Comparison of ENCODE assay signal across 22 mouse cellular contexts in genomic region chr5:123884332-123884731, GRCm38 (mm10). TPM values are rescaled to one million over a fixed set of nuclear protein-coding genes. Genes with fewer than 3 reads are reported as not detected.
DNase-seq lines count a peak whose midpoint lies in the region; ATAC-seq and TF ChIP-seq lines count a peak whose summit lies in the region.
"Had no signal": no experiment of that assay in that cellular context is flagged by ENCODE, and none has a peak within 500 bp of the region (broad histone marks: within the 10 kb centered on the region; RNA-seq: fewer than 3 reads in every experiment).

No protein-coding gene starts in this region.

- ATAC-seq in G1E (ENCODE audit: extremely low read depth, insufficient number of reproducible peaks, low FRiP score, poor library complexity, severe bottlenecking): no peak
- ATAC-seq in common myeloid progenitor, adult 5-6 weeks (replicated peaks; ENCODE audit: low read depth, poor library complexity, severe bottlenecking): peak; percentile 52; the same call in 1 of the 2 replicates
- peak; percentile 76 for ATAC-seq in megakaryocyte progenitor cell, adult 5-6 weeks (replicated peaks; ENCODE audit: poor library complexity)
- ATAC-seq in stomach, postnatal 0 days (ENCODE audit: low FRiP score, low TSS enrichment): no peak
- no peak for ATAC-seq in hindbrain, embryonic 12.5 days (ENCODE audit: low FRiP score)
- no peak for ATAC-seq in activated CD4-positive, CD25-positive, alpha-beta regulatory T cell, adult 4 months
- ATAC-seq: forebrain, embryonic 16.5 days; hindbrain, postnatal 0 days; Patski had no signal

- H3K9me3 ChIP-seq in G1E (replicated peaks): no peaks in the 10 kb centered on the region
- no peaks in the 10 kb centered on the region for H3K9me3 ChIP-seq in stomach, postnatal 0 days (ENCODE audit: control insufficient read depth, low read length)
- H3K9me3 ChIP-seq in hindbrain, embryonic 12.5 days (replicated peaks): no peaks in the 10 kb centered on the region
- H3K9me3 ChIP-seq: embryonic facial prominence, embryonic 12.5 days; heart, embryonic 12.5 days; hindbrain, embryonic 13.5 days had no signal

- H3K9ac ChIP-seq in stomach, postnatal 0 days (ENCODE audit: low read length): 0 out of 2 replicates have a peak overlapping the region, but pooled peaks have one; percentile 31
- H3K9ac ChIP-seq in hindbrain, embryonic 12.5 days: no peak overlapping the region
- H3K9ac ChIP-seq: embryonic facial prominence, embryonic 12.5 days; heart, embryonic 12.5 days; hindbrain, embryonic 13.5 days had no signal

- TF ChIP-seq EP300 in stomach, postnatal 0 days (optimal IDR thresholded peaks at IDR 0.05): no peak

- no peak overlapping the region for H3K4me2 ChIP-seq in stomach, postnatal 0 days (replicated peaks; ENCODE audit: low read depth)
- H3K4me2 ChIP-seq in hindbrain, embryonic 12.5 days (replicated peaks): no peak overlapping the region
- H3K4me2 ChIP-seq: embryonic facial prominence, embryonic 12.5 days; heart, embryonic 12.5 days; hindbrain, embryonic 13.5 days had no signal

- peaks cover 20% of the 10 kb centered on the region for H3K27me3 ChIP-seq in G1E (ENCODE audit: insufficient read depth, low read length)
- H3K27me3 ChIP-seq in stomach, postnatal 0 days (ENCODE audit: control insufficient read depth, insufficient read depth, low read length): no peaks in the 10 kb centered on the region
- H3K27me3 ChIP-seq in hindbrain, embryonic 12.5 days: no peaks in the 10 kb centered on the region
- H3K27me3 ChIP-seq: embryonic facial prominence, embryonic 12.5 days; hindbrain, embryonic 13.5 days had no signal

- H3K27ac ChIP-seq in stomach, postnatal 0 days (replicated peaks): peak overlapping the region; percentile 1; the same call in 1 of the 2 replicates
- H3K27ac ChIP-seq in hindbrain, embryonic 12.5 days: no peak overlapping the region
- H3K27ac ChIP-seq: embryonic facial prominence, embryonic 12.5 days; hindbrain, embryonic 13.5 days; hindbrain, postnatal 0 days had no signal

- H3K4me3 ChIP-seq in G1E (ENCODE audit: low read depth, low read length): no peak overlapping the region
- no peak overlapping the region for H3K4me3 ChIP-seq in stomach, postnatal 0 days (ENCODE audit: low read depth, low read length)
- no peak overlapping the region for H3K4me3 ChIP-seq in hindbrain, embryonic 12.5 days
- H3K4me3 ChIP-seq: embryonic facial prominence, embryonic 12.5 days; heart, embryonic 12.5 days; hindbrain, embryonic 13.5 days had no signal

- no peak for TF ChIP-seq CTCF in G1E (IDR thresholded peaks at IDR 0.05; ENCODE audit: low read depth, low read length)
- no peak for TF ChIP-seq CTCF in stomach, postnatal 0 days (IDR thresholded peaks at IDR 0.05; ENCODE audit: low read depth)

- H3K4me1 ChIP-seq in G1E (ENCODE audit: insufficient read depth, low read depth, low read length): peaks cover 14% of the 10 kb centered on the region
- H3K4me1 ChIP-seq in stomach, postnatal 0 days (replicated peaks; ENCODE audit: control insufficient read depth, insufficient read depth): 0 out of 2 replicates have a peak, but pooled peaks cover 3% of the 10 kb centered on the region
- H3K4me1 ChIP-seq in hindbrain, embryonic 12.5 days: 0 out of 2 replicates have a peak, but pooled peaks cover 2% of the 10 kb centered on the region

- WGBS in stomach, postnatal 0 days: 52% methylated on average over 10 of the region's 10 CpGs
- 75% methylated on average over 10 of the region's 10 CpGs for WGBS in hindbrain, embryonic 12.5 days

- H3K36me3 ChIP-seq in G1E (replicated peaks): no peaks in the 10 kb centered on the region
- no peaks in the 10 kb centered on the region for H3K36me3 ChIP-seq in stomach, postnatal 0 days (ENCODE audit: control insufficient read depth, insufficient read depth, low read length)
- H3K36me3 ChIP-seq in hindbrain, embryonic 12.5 days: no peaks in the 10 kb centered on the region
- H3K36me3 ChIP-seq: embryonic facial prominence, embryonic 12.5 days; heart, embryonic 12.5 days; hindbrain, embryonic 13.5 days had no signal

- DNase-seq in G1E (ENCODE audit: low spot score): peak; percentile 18
- peak; percentile 45 for DNase-seq in stomach, postnatal 0 days (ENCODE audit: low spot score)
- DNase-seq in retina, embryonic 14.5 days (ENCODE audit: low spot score): no peak
- DNase-seq: adrenal gland, adult 2 months; adrenal gland, postnatal 36 days; cerebellum, adult 2 months; cerebellum, postnatal 14 days; gastrocnemius, postnatal 14 days had no signal

RNA-seq across cellular contexts. Expression of gene Hcar1, which starts 4.5 kb away (rescaled TPM):
- not detected in 2 replicates for total RNA-seq in G1E (2014; fragmentation: Nextera tagmentation)
- total RNA-seq in G1E (2017): 0.06 and 0.22 TPM in 2 replicates
- polyA plus RNA-seq in G1E (2012): not detected in 2 replicates
- not detected in 2 replicates for total RNA-seq in common myeloid progenitor, adult 5-6 weeks (2017)
- not detected in 2 replicates for total RNA-seq in megakaryocyte progenitor cell, adult 5-6 weeks (2015)
- not detected in 2 replicates for total RNA-seq in megakaryocyte progenitor cell, adult 5-6 weeks (2017)
- polyA plus RNA-seq in stomach, postnatal 0 days (2015; fragmentation: Nextera tagmentation; extraction: Ambion mirVana): 4.9 and 6.0 TPM in 2 replicates
- 0.18 and 0.50 TPM in 2 replicates for polyA plus RNA-seq in hindbrain, embryonic 12.5 days (2016; fragmentation: Nextera tagmentation; extraction: Ambion mirVana)
- polyA plus RNA-seq in activated CD4-positive, CD25-positive, alpha-beta regulatory T cell, adult 4 months (2017; shearing (Covaris generic)): not detected
- total RNA-seq: ES-E14 had no signal
- polyA plus RNA-seq: Patski had no signal

RNA-seq across cellular contexts. Expression of gene Hcar2, which starts 19.0 kb away (rescaled TPM):
- total RNA-seq in G1E (2014; fragmentation: Nextera tagmentation) (not detected in 2 replicates), G1E (2017) (0.12 and 0.22 TPM in 2 replicates)
- polyA plus RNA-seq in G1E (2012): not detected in 2 replicates
- 3.6 and 4.3 TPM in 2 replicates for total RNA-seq in common myeloid progenitor, adult 5-6 weeks (2017)
- total RNA-seq in megakaryocyte progenitor cell, adult 5-6 weeks (2015): 2.7 and 11.6 TPM in 2 replicates
- total RNA-seq in megakaryocyte progenitor cell, adult 5-6 weeks (2017): 1.3 and 4.0 TPM in 2 replicates
- 24.0 and 26.8 TPM in 2 replicates for polyA plus RNA-seq in stomach, postnatal 0 days (2015; fragmentation: Nextera tagmentation; extraction: Ambion mirVana)
- not detected in 2 replicates for polyA plus RNA-seq in hindbrain, embryonic 12.5 days (2016; fragmentation: Nextera tagmentation; extraction: Ambion mirVana)
- polyA plus RNA-seq in activated CD4-positive, CD25-positive, alpha-beta regulatory T cell, adult 4 months (2017; shearing (Covaris generic)): not detected
- total RNA-seq: ES-E14; gastrocnemius, adult 18-20 months; gastrocnemius, postnatal 14 days; hindbrain, postnatal 0 days had no signal
- polyA plus RNA-seq: forebrain, embryonic 11.5 days; forebrain, embryonic 16.5 days; heart, embryonic 12.5 days; heart, embryonic 16.5 days; hindbrain, embryonic 13.5 days; hindbrain, postnatal 0 days; Patski had no signal

RNA-seq across cellular contexts. Expression of gene Denr, which starts 22.6 kb away (rescaled TPM):
- total RNA-seq in G1E (2014; fragmentation: Nextera tagmentation) (54.0 and 97.5 TPM in 2 replicates), G1E (2017) (39.7 and 51.7 TPM in 2 replicates)
- polyA plus RNA-seq in G1E (2012): 150 and 207 TPM in 2 replicates
- 83.5 and 117 TPM in 2 replicates for total RNA-seq in common myeloid progenitor, adult 5-6 weeks (2017)
- 113 and 123 TPM in 2 replicates for total RNA-seq in megakaryocyte progenitor cell, adult 5-6 weeks (2015)
- 90.6 and 105 TPM in 2 replicates for total RNA-seq in megakaryocyte progenitor cell, adult 5-6 weeks (2017)
- 107 and 122 TPM in 2 replicates for polyA plus RNA-seq in stomach, postnatal 0 days (2015; fragmentation: Nextera tagmentation; extraction: Ambion mirVana)
- 153 and 180 TPM in 2 replicates for polyA plus RNA-seq in hindbrain, embryonic 12.5 days (2016; fragmentation: Nextera tagmentation; extraction: Ambion mirVana)
- 10 to 100 TPM; 81.2 to 84.6 TPM for polyA plus RNA-seq in activated CD4-positive, CD25-positive, alpha-beta regulatory T cell, adult 4 months (2017; shearing (Covaris generic))

RNA-seq across cellular contexts. Expression of gene Gm43518, which starts 42.9 kb away (rescaled TPM):
- total RNA-seq in G1E (2014; fragmentation: Nextera tagmentation): 1.6 TPM in 1 of 2 replicates, not detected in the other
- total RNA-seq in G1E (2017): 0.27 and 1.5 TPM in 2 replicates
- not detected in 2 replicates for polyA plus RNA-seq in G1E (2012)
- total RNA-seq in common myeloid progenitor, adult 5-6 weeks (2017): 0.63 and 2.7 TPM in 2 replicates
- total RNA-seq in megakaryocyte progenitor cell, adult 5-6 weeks (2015): 1.8 TPM in 1 of 2 replicates, not detected in the other
- total RNA-seq in megakaryocyte progenitor cell, adult 5-6 weeks (2017): not detected in 2 replicates
- polyA plus RNA-seq in stomach, postnatal 0 days (2015; fragmentation: Nextera tagmentation; extraction: Ambion mirVana): 0.56 and 0.91 TPM in 2 replicates
- 3.4 and 4.0 TPM in 2 replicates for polyA plus RNA-seq in hindbrain, embryonic 12.5 days (2016; fragmentation: Nextera tagmentation; extraction: Ambion mirVana)
- 1 to 10 TPM; 3.1 to 3.7 TPM for polyA plus RNA-seq in activated CD4-positive, CD25-positive, alpha-beta regulatory T cell, adult 4 months (2017; shearing (Covaris generic))
- total RNA-seq: ES-E14; gastrocnemius, adult 18-20 months had no signal
- polyA plus RNA-seq: adrenal gland, adult 2 months had no signal

RNA-seq across cellular contexts. Expression of gene Ccdc62, which starts 46.1 kb away (rescaled TPM):
- total RNA-seq in G1E (2014; fragmentation: Nextera tagmentation) (2.8 and 9.4 TPM in 2 replicates), G1E (2017) (3.0 and 3.9 TPM in 2 replicates)
- 5.0 and 5.6 TPM in 2 replicates for polyA plus RNA-seq in G1E (2012)
- total RNA-seq in common myeloid progenitor, adult 5-6 weeks (2017): 1.4 and 3.6 TPM in 2 replicates
- 0.32 and 1.1 TPM in 2 replicates for total RNA-seq in megakaryocyte progenitor cell, adult 5-6 weeks (2015)
- 0.14 and 1.8 TPM in 2 replicates for total RNA-seq in megakaryocyte progenitor cell, adult 5-6 weeks (2017)
- 5.4 TPM in 2 replicates for polyA plus RNA-seq in stomach, postnatal 0 days (2015; fragmentation: Nextera tagmentation; extraction: Ambion mirVana)
- polyA plus RNA-seq in hindbrain, embryonic 12.5 days (2016; fragmentation: Nextera tagmentation; extraction: Ambion mirVana): 5.3 and 7.4 TPM in 2 replicates
- 1 to 10 TPM; 6.1 to 6.9 TPM for polyA plus RNA-seq in activated CD4-positive, CD25-positive, alpha-beta regulatory T cell, adult 4 months (2017; shearing (Covaris generic))

Comparison
In these comparisons a context has a peak if more than half of its experiments do, and no peak if none do; other contexts are left out.
1. ATAC-seq: peak in common myeloid progenitor, adult 5-6 weeks (single experiment) and megakaryocyte progenitor cell, adult 5-6 weeks (single experiment); none in G1E (single experiment), stomach, postnatal 0 days (single experiment), hindbrain, embryonic 12.5 days (single experiment) and activated CD4-positive, CD25-positive, alpha-beta regulatory T cell, adult 4 months (single experiment).
2. RNA of gene Hcar2, which starts 19.0 kb away (polyA plus RNA-seq): 24.0 to 26.8 TPM in stomach, postnatal 0 days; not detected in G1E, not detected in hindbrain, embryonic 12.5 days and not detected in activated CD4-positive, CD25-positive, alpha-beta regulatory T cell, adult 4 months; every median in the first group is over 10 times any median in the second.